Mouse (Mus musculus) hindbrain, embryonic 16.5 days (tissue): ENCODE measurements at regions not wholly inside any gene's neighbourhood (a gene's known extent, or its start where the extent isn't known, plus 50 kb on each side); places are given as distances from the start of the nearest gene placed in this dataset.
A peak's percentile ranks its signal among the peaks of the same experiment; 100 is the strongest.

ENCODE experiments used
- ATAC-seq: fragments of 200-750 bp; cut with Nextera tagmentation; 2 replicates; pipeline ENCODE4 v1.8.0; 2017; ENCODE audit warnings: moderate TSS enrichment, moderate library complexity
- H3K27ac ChIP-seq: fragments of 300-500 bp; sonication (generic); 2 replicates; pipeline ENCODE4 v1.5.1; 2014; ENCODE audit warnings: low read depth, mild to moderate bottlenecking, control low read depth, low read length, moderate library complexity
- H3K27me3 ChIP-seq: fragments of 300-500 bp; sonication (generic); replicated peaks from 2 replicates; pipeline ENCODE4 v1.6.1; 2014; ENCODE audit warnings: low read length; ENCODE audit not compliant: control insufficient read depth, insufficient read depth
- H3K36me3 ChIP-seq: fragments of 300-500 bp; sonication (generic); 2 replicates; pipeline ENCODE4 v1.6.1; 2014; ENCODE audit warnings: mild to moderate bottlenecking, low read length, moderate library complexity, mixed read lengths; ENCODE audit not compliant: control insufficient read depth, insufficient read depth
- H3K4me1 ChIP-seq: fragments of 300-500 bp; sonication (generic); 2 replicates; pipeline ENCODE4 v1.6.1; 2014; ENCODE audit warnings: low read depth, low read length; ENCODE audit not compliant: control insufficient read depth, insufficient read depth
- H3K4me2 ChIP-seq: fragments of 300-500 bp; sonication (generic); 2 replicates; pipeline ENCODE4 v1.6.1; 2014; ENCODE audit warnings: mild to moderate bottlenecking, low read length, control low read depth, moderate library complexity
- H3K4me3 ChIP-seq: fragments of 300-500 bp; sonication (generic); 2 replicates; pipeline ENCODE4 v1.5.1; 2014; ENCODE audit warnings: mild to moderate bottlenecking, low read length, control low read depth, moderate library complexity
- H3K9ac ChIP-seq: fragments of 300-500 bp; sonication (generic); 2 replicates; pipeline ENCODE4 v1.6.1; 2014; ENCODE audit warnings: low read depth, mild to moderate bottlenecking, control low read depth, low read length, moderate library complexity
- H3K9me3 ChIP-seq: fragments of 300-500 bp; sonication (generic); 2 replicates; pipeline ENCODE4 v1.6.1; 2014; ENCODE audit warnings: mild to moderate bottlenecking, low read length, moderate library complexity; ENCODE audit not compliant: control insufficient read depth
- WGBS: fragments of 180-500 bp; shearing (Covaris S2); extraction: QIAGEN DNeasy Blood & Tissue Kit; methylation state at CpG from one replicate; pipeline ENCODE4 v1.1.7; 2014; 5-methylcytosine and 5-hydroxymethylcytosine counted together

DNA sequence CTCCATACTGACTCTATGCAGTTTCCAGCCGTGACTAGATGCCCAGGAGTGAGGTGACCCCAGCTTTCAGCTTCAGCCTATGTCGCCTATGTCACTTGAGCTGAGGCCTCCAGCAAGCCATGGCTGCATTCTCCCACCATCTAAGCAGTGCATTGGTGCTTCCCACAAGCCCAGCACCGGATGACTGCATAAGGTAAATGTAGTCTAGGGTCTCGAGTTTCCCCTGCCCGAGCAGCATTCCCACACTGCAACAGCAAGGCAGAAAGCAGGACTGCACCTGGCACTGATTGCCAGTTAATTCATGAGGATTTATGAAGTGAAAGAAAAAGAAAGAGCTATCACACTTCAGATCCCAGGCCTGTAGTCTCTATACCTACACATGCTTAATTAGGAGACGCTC, 119.5 kb downstream of the Nhlrc3 start:
- Histone ChIP-seq H3K9ac (no peak overlapping the region), H3K4me1 (no peaks in the 10 kb centered on the region; the same call in 1 of the 2 replicates), H3K9me3 (no peaks in the 10 kb centered on the region), H3K27me3 (no peaks in the 10 kb centered on the region), H3K4me2 (no peak overlapping the region), H3K4me3 (no peak overlapping the region), H3K27ac (no peak overlapping the region), H3K36me3 (no peaks in the 10 kb centered on the region)
- ATAC-seq: no peak
- 84% methylated on average over 6 of the region's 6 CpGs for WGBS

- Histone ChIP-seq H3K27me3 (no peaks in the 10 kb centered on the region), H3K4me1 (no peaks in the 10 kb centered on the region; the same call in 1 of the 2 replicates), H3K36me3 (no peaks in the 10 kb centered on the region), H3K27ac (no peak overlapping the region), H3K4me2 (0 out of 2 replicates have a peak overlapping the region, but pooled peaks have one; percentile 10), H3K9ac (no peak overlapping the region), H3K9me3 (no peaks in the 10 kb centered on the region), H3K4me3 (no peak overlapping the region)
- ATAC-seq: peak; percentile 58
- WGBS: 60% methylated on average over 22 of the region's 22 CpGs
These were observed 121.6 kb downstream of the Nhlrc3 start for GRCm38 (mm10) chr3:53341304-53342206.

DNA sequence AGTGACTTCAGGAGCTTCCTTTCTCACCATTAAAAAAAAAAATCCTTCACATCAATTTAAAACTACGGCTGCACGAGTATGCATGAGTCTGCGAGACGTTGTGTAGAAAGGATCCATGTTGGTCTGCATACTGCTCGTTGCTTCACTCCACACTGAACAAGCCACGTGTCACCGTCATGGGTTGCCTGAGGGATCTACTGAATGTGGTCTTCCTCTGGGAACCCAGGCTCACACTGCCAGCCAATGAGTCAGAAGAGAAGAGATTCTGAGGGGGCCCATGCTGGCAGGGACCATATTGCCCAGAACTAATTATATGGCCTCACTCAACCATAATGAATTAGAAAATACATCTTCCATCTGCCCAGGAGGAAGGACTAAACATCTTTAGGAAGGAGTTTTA, 124.6 kb downstream of the Nhlrc3 start:
- Histone ChIP-seq H3K4me1 (no peaks in the 10 kb centered on the region; the same call in 1 of the 2 replicates), H3K27me3 (no peaks in the 10 kb centered on the region; the same call in 1 of the 2 replicates), H3K27ac (no peak overlapping the region), H3K36me3 (no peaks in the 10 kb centered on the region), H3K4me2 (no peak overlapping the region), H3K9me3 (no peaks in the 10 kb centered on the region), H3K9ac (no peak overlapping the region), H3K4me3 (no peak overlapping the region)
- peak; percentile 60; the same call in 1 of the 2 replicates for ATAC-seq
- 45% methylated on average over 7 of the region's 7 CpGs for WGBS

DNA sequence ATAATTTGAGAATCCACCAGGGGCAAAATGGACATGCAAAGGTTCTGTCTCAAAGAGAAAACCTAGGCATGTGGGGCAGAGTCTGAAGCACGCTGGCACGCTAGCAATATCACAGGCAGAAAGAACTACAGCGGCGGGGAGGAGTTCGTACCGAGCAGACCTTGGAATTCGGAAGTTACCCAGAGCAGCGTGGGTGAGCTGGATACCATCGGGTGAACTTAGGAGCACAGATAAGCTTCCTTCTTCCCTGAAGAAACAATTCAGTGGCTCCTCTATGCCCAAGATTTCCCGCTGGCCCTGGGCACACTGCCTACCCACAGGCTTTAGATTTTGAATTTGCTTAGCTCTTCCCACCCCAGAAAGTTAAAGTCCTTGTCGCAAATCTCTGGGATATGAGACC, 129.1 kb downstream of the Nhlrc3 start:
- no peaks in the 10 kb centered on the region for H3K36me3 ChIP-seq
- no peaks in the 10 kb centered on the region for H3K9me3 ChIP-seq
- no peaks in the 10 kb centered on the region; the same call in 1 of the 2 replicates for H3K27me3 ChIP-seq
- no peak for ATAC-seq
- no peaks in the 10 kb centered on the region; the same call in 1 of the 2 replicates for H3K4me1 ChIP-seq
- H3K27ac ChIP-seq: no peak overlapping the region
- H3K4me3 ChIP-seq: no peak overlapping the region
- H3K4me2 ChIP-seq: peak overlapping the region; percentile 33; the same call in 1 of the 2 replicates
- WGBS: 57% methylated on average over 11 of the region's 11 CpGs
- no peak overlapping the region for H3K9ac ChIP-seq

DNA sequence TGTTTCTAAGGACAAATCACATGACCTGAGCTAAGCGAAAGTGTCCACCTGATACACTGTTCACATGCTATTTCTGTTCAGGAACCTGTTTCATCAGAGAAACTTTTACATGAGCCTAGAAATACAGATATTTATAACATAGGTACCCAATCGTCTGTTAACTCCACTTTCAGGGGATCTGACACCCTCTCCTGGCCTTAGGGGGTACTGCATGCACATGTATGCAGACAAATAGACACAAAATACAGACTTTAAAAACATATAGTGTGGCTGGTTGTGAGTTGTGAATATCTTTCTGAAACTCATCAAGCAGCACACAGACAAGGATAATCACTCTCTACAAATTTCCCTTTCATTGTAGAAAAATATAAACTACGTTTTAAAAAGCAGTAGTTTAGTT, 133.6 kb downstream of the Nhlrc3 start:
- Histone ChIP-seq H3K4me2 (no peak overlapping the region), H3K9ac (no peak overlapping the region), H3K27me3 (no peaks in the 10 kb centered on the region), H3K27ac (no peak overlapping the region), H3K9me3 (no peaks in the 10 kb centered on the region), H3K4me3 (no peak overlapping the region), H3K4me1 (peaks cover 3% of the 10 kb centered on the region; the same call in 1 of the 2 replicates), H3K36me3 (no peaks in the 10 kb centered on the region)
- 60% methylated on average over 3 of the region's 3 CpGs for WGBS
- no peak for ATAC-seq

DNA sequence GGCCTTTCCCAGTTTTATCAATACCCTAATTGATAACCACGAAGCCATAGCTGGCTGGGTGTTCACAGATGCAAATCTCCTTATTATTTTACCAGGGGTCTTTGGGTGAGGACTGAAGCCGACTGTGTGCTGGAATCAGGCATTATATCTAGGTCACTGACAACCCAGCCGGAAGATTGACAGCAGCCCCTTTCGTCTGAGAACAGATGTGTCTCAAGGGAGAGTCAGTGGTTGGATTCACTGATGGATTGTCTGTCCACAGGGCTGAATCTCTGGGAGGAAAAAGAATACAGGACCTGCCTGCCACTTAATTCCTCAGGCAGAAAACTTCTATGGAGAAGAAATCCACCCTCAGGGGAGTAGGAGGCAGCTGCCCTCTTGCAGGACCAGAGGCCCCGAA, 135.7 kb downstream of the Nhlrc3 start:
- ATAC-seq: no peak
- H3K9ac ChIP-seq: no peak overlapping the region

DNA sequence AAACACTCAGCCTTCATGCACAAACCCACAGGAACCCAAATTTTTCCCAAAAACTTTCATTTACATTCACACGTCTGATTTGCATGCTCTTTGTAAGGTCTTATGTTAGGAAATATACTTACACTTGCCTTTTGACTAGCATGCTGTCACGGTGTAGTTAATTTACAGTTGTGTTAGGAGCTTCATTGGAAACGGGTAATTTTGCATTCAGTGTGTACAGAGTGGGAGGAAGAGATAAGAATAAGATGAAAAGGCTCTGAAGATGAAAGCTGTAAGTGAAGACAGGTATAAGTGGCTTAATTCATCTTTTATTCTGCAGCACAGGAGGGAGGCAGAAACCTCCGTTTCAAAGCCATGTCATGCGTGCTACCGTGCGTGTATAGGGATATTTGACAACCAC, 136.2 kb downstream of the Nhlrc3 start:
- no peaks in the 10 kb centered on the region for H3K36me3 ChIP-seq
- WGBS: 59% methylated on average over 7 of the region's 7 CpGs
- no peak overlapping the region for H3K9ac ChIP-seq
- no peak for ATAC-seq
- no peaks in the 10 kb centered on the region for H3K27me3 ChIP-seq
- no peak overlapping the region for H3K27ac ChIP-seq
- no peaks in the 10 kb centered on the region for H3K9me3 ChIP-seq
- no peak overlapping the region for H3K4me2 ChIP-seq
- no peak overlapping the region for H3K4me3 ChIP-seq
- peaks cover 3% of the 10 kb centered on the region; the same call in 1 of the 2 replicates for H3K4me1 ChIP-seq

More for the DNA sequence above, 135.7 kb downstream of the Nhlrc3 start:
- Histone ChIP-seq H3K4me2 (no peak overlapping the region), H3K27ac (no peak overlapping the region), H3K4me1 (peaks cover 3% of the 10 kb centered on the region; the same call in 1 of the 2 replicates), H3K9me3 (no peaks in the 10 kb centered on the region), H3K4me3 (no peak overlapping the region), H3K27me3 (no peaks in the 10 kb centered on the region), H3K36me3 (no peaks in the 10 kb centered on the region)
- WGBS: 30% methylated on average over 5 of the region's 5 CpGs

DNA sequence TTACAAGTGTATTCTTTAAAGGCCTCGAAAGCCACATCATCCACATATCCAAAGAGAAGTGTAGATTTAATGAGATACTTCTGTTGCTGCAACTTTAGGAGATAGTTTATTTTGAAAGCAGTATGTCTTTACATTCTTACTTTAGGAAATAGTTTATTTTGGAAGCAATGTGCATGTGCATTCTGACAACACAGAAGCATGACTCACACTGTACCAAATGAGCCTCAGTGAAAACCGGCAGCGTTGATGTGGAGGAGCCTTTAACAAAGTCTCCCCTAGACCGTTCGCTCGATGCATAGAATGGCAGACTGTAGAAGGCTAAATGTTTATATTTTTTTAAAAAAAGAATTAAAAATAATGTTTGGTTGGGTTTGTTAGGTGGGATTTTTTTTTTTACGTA, 138.1 kb downstream of the Nhlrc3 start:
- 88% methylated on average over 7 of the region's 7 CpGs for WGBS
- Histone ChIP-seq H3K9ac (no peak overlapping the region), H3K36me3 (no peaks in the 10 kb centered on the region)

DNA sequence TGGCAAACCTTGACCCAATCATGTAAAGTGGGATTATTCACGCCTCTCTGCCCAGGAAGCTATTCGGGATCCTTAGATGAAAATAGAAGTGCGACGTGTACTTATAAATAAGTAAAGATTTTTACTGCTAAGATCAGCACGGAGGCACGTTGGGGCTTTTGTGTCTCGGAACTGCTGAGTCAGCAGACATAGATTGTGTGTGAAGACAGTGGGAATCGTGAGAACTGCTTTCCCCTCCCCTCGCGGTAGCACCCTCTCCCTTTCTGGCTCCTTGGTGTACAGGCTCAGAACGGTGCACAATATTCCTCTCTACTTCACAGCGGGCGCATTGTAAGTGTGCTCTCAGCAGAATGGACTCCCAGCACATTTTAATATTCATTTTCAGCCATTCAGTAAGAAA, 138.7 kb downstream of the Nhlrc3 start:
- Histone ChIP-seq H3K4me3 (no peak overlapping the region), H3K9me3 (no peaks in the 10 kb centered on the region), H3K9ac (no peak overlapping the region), H3K4me2 (peak overlapping the region; percentile 25), H3K27me3 (no peaks in the 10 kb centered on the region), H3K27ac (no peak overlapping the region), H3K4me1 (peaks cover 3% of the 10 kb centered on the region; the same call in 1 of the 2 replicates), H3K36me3 (no peaks in the 10 kb centered on the region)
- 0 out of 2 replicates have a peak, but pooled peaks have one; percentile 67 for ATAC-seq
- 45% methylated on average over 13 of the region's 13 CpGs for WGBS

More for the DNA sequence above, 138.1 kb downstream of the Nhlrc3 start:
- H3K9me3 ChIP-seq: no peaks in the 10 kb centered on the region
- H3K27me3 ChIP-seq: no peaks in the 10 kb centered on the region
- H3K4me3 ChIP-seq: no peak overlapping the region
- no peak for ATAC-seq
- no peak overlapping the region for H3K4me2 ChIP-seq
- H3K27ac ChIP-seq: no peak overlapping the region
- peaks cover 3% of the 10 kb centered on the region; the same call in 1 of the 2 replicates for H3K4me1 ChIP-seq
